Mouse (Mus musculus) neural tube, embryonic 13.5 days (tissue): ENCODE results near the gene Cggbp1. TPM values are rescaled to one million over a fixed set of nuclear protein-coding genes. Genes with fewer than 3 reads are reported as not detected.
"Not testable (repeated sequence)": the region's sequence is repeated elsewhere in the genome, so short reads cannot be mapped to it uniquely, and the experiment has no call there.

Experiments used
- ATAC-seq: fragments of 200-750 bp; cut with Nextera tagmentation; 2 replicates; pipeline ENCODE4 v1.8.0; 2017; ENCODE audit warnings: low read depth, mild to moderate bottlenecking, moderate TSS enrichment, moderate library complexity
- H3K27ac ChIP-seq: fragments of 300-500 bp; sonication (generic); replicated peaks from 2 replicates; pipeline ENCODE4 v1.5.1; 2015; ENCODE audit warnings: moderate library complexity, mild to moderate bottlenecking, inconsistent platforms
- H3K27me3 ChIP-seq: fragments of 300-500 bp; sonication (generic); 2 replicates; pipeline ENCODE4 v1.6.1; 2015; ENCODE audit warnings: mild to moderate bottlenecking, inconsistent platforms
- H3K36me3 ChIP-seq: fragments of 300-500 bp; sonication (generic); 2 replicates; pipeline ENCODE4 v1.6.1; 2015; ENCODE audit warnings: mild to moderate bottlenecking, inconsistent platforms
- H3K4me1 ChIP-seq: fragments of 300-500 bp; sonication (generic); replicated peaks from 2 replicates; pipeline ENCODE4 v1.6.1; 2015; ENCODE audit warnings: inconsistent platforms
- H3K4me2 ChIP-seq: fragments of 300-500 bp; sonication (generic); 2 replicates; pipeline ENCODE4 v1.6.1; 2015; ENCODE audit warnings: inconsistent platforms, mild to moderate bottlenecking, moderate library complexity
- H3K4me3 ChIP-seq: fragments of 300-500 bp; sonication (generic); 2 replicates; pipeline ENCODE4 v1.5.1; 2015; ENCODE audit warnings: mild to moderate bottlenecking, inconsistent platforms
- H3K9ac ChIP-seq: fragments of 300-500 bp; sonication (generic); 2 replicates; pipeline ENCODE4 v1.6.1; 2015; ENCODE audit warnings: moderate library complexity, mild to moderate bottlenecking, inconsistent platforms
- H3K9me3 ChIP-seq: fragments of 300-500 bp; sonication (generic); 2 replicates; pipeline ENCODE4 v1.6.1; 2016; ENCODE audit warnings: inconsistent platforms
- WGBS: fragments of 180-500 bp; shearing (Covaris S2); methylation state at CpG from one replicate; pipeline ENCODE4 v1.1.7; 2015; 5-methylcytosine and 5-hydroxymethylcytosine counted together
- polyA plus RNA-seq: library from polyadenylated mRNA; unstranded; fragments of >200 nt; fragmentation: Nextera tagmentation; extraction: Ambion mirVana; gene quantifications from 2 replicates; pipeline ENCODE4 v1.2.1, GENCODE M21; 2015

Gene Cggbp1
- polyA plus RNA-seq, 1 experiment from 2014 or later = 65.3 TPM

DNA sequence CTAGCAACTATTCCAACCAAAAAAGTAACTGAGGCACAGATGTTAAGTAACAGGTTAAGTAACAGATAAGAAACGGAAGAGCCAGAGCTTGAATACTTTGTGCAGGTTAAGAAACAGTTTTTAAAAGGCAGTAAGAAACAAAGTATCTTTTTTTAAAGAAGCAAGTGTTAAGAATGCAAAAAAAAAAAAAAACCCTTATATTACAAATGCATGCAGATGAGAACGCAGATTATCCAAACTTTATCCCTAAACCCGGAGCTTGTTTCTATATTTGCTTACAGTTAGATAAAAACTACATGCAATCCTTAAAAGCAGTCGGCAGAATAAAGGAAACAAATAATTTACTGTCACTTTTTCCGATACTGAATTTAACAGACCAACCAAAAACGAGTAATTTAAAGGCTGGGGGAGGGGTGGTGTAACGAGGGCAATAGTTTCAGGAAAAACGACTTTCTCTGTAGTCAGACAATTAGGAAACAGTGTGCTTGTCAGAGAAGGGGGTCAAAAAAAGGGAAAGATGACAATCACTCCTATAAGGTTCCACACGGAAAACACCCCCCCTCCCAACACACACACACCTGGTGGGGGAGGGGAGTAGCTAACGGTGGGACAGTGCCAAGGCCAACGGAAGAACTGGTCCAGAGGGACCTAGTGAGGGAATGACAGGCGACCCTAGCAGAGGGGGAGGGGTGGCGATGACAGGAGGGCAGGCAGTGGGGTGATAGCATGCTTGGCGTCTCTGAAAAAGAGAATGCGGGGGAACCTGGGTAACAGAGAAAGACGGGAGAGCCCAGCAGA lies 1.3 kb upstream of the Cggbp1 start:
- Histone ChIP-seq H3K9me3 (no peaks in the 10 kb centered on the region), H3K4me2 (peak overlapping the region; percentile 97), H3K4me3 (peak overlapping the region; percentile 88), H3K27me3 (no peaks in the 10 kb centered on the region), H3K4me1 (peaks cover 32% of the 10 kb centered on the region), H3K36me3 (peaks cover 9% of the 10 kb centered on the region), H3K9ac (peak overlapping the region; percentile 90), H3K27ac (peak overlapping the region; percentile 97)
- WGBS = 5% methylated on average over 16 of the region's 16 CpGs
- no peak for ATAC-seq

DNA sequence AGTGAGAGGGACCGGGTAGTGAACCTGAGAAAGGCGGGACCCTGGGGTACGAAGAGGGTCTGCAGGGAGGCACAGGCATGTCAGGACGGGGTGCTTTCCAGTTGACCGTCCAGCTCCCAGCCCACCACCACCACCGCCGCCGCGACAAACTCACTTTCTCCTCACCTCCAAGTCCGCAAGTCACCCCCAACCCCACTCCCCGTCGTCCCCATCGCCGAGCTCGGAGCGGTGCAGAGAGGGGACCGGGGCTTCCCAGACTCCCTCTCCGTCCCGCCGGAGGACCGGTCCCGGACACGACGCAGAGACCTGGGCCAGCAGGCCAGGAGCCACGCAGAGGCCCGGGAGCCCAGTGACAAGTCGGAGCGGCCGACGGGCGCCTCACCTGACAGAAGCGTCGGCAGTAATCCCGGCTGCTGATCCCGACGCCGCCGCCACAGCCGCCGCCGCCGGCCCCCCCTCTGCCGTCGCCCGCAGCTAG lies 672 bp upstream of the Cggbp1 start:
- Histone ChIP-seq H3K36me3 (peaks cover 16% of the 10 kb centered on the region), H3K4me3 (peak overlapping the region; percentile 88), H3K9ac (peak overlapping the region; percentile 90), H3K4me2 (peak overlapping the region; percentile 97), H3K9me3 (no peaks in the 10 kb centered on the region), H3K27ac (peak overlapping the region; percentile 97), H3K27me3 (no peaks in the 10 kb centered on the region), H3K4me1 (peaks cover 32% of the 10 kb centered on the region)
- WGBS = 0% methylated on average over 34 of the region's 45 CpGs
- peak; percentile 56 for ATAC-seq

DNA sequence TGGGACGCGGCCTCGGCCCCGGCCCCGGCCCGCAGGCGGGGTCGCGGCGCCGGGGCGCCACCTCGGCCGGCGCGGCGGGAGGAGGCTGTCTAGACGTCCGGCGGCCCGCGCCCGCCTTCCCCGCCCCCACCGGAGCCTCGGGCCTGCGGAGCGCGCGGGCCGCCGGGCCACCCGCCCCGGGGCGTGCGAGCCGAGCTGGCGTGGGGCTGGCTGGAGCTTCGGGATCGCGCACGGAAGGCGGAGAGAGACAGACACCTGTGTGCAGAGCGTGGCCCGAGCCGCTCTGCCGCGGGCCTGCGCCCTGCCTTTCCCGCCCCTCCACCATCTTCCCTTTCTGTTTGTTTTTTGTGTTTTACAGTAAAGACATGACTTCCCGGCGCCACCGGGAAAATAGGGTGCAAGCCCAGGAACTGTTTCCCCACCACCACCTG lies 660 bp downstream of the Cggbp1 start:
- ATAC-seq = peak; percentile 17
- no peaks in the 10 kb centered on the region for H3K27me3 ChIP-seq

DNA sequence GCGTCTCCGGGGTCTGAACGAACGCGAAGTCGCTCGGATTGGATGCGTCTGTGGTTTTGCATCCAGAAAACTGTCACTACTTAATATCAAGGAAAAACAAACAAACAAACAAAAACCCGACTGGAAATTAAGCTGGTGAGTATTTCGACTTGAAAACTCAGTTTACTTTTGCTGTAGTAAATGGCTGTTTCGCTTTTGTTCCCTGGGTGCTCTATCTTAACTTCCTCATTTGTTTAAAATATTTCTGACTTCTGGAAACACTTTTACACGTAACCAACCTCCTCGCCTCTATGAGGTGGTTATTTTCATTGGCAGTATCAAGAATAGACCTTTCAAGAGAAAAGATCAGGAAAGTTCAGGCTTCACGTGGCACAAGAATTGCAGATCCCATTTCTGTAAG lies 1.1 kb downstream of the Cggbp1 start:
- Histone ChIP-seq H3K27me3 (no peaks in the 10 kb centered on the region), H3K36me3 (peaks cover 24% of the 10 kb centered on the region), H3K9me3 (no peaks in the 10 kb centered on the region), H3K27ac (peak overlapping the region; percentile 96), H3K4me1 (peaks cover 32% of the 10 kb centered on the region), H3K4me2 (peak overlapping the region; percentile 76), H3K9ac (peak overlapping the region; percentile 90), H3K4me3 (peak overlapping the region; percentile 88)
- ATAC-seq = no peak
- 10% methylated on average over 14 of the region's 14 CpGs for WGBS

More for the DNA sequence above, 660 bp downstream of the Cggbp1 start:
- Histone ChIP-seq H3K9ac (peak overlapping the region; percentile 90), H3K36me3 (peaks cover 23% of the 10 kb centered on the region), H3K27ac (peak overlapping the region; percentile 96), H3K4me3 (peak overlapping the region; percentile 88), H3K4me1 (peaks cover 32% of the 10 kb centered on the region), H3K4me2 (peak overlapping the region; percentile 76), H3K9me3 (no peaks in the 10 kb centered on the region)
- under 1% methylated on average over 46 of the region's 53 CpGs for WGBS

DNA sequence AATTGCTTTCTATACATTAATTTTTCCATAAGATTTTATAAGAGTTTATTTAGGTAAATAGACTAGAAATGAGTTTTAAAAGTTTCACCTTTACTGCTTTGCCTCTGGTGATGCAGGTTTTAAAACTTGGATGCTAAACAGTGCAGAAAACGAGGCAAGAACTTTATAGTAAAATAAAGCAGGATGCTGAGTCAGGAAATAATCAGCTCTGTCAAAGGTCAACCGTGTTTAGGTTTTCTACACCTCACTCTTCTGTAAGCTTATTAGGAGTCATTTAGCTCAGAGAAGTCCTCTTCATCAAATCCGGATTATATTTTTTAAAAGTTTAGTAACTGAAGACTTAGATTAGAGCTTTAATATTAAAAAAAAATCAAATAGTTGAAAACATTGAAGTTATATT lies 5.2 kb downstream of the Cggbp1 start:
- 94% methylated on average over 3 of the region's 3 CpGs for WGBS
- Histone ChIP-seq H3K9me3 (no peaks in the 10 kb centered on the region), H3K4me2 (no peak overlapping the region), H3K27me3 (no peaks in the 10 kb centered on the region), H3K27ac (no peak overlapping the region), H3K36me3 (peaks cover 30% of the 10 kb centered on the region), H3K4me1 (peaks cover 18% of the 10 kb centered on the region), H3K4me3 (no peak overlapping the region), H3K9ac (no peak overlapping the region)
- no peak for ATAC-seq

DNA sequence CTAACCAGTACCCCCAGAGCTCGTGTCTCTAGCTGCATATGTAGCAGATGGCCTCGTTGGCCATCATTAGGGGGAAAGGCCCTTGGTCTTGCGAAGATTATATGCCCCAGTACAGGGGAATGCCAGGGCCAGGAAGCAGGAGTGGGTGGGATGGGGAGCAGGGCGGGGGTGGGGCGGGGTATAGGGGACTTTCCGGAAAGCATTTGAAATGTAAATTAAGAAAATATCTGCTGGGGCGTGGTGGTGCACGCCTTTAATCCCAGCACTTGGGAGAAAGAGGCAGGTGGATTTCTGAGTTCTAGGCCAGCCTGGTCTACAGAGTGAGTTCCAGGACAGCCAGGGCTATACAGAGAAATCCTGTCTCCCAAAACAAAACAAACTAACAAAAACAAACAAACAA lies 14.0 kb downstream of the Cggbp1 start:
- ATAC-seq, H3K27me3 ChIP-seq, H3K4me3 ChIP-seq, H3K4me1 ChIP-seq, H3K27ac ChIP-seq, H3K36me3 ChIP-seq, H3K9me3 ChIP-seq, H3K9ac ChIP-seq, H3K4me2 ChIP-seq: not testable (repeated sequence)
- 90% methylated on average over 8 of the region's 8 CpGs for WGBS

DNA sequence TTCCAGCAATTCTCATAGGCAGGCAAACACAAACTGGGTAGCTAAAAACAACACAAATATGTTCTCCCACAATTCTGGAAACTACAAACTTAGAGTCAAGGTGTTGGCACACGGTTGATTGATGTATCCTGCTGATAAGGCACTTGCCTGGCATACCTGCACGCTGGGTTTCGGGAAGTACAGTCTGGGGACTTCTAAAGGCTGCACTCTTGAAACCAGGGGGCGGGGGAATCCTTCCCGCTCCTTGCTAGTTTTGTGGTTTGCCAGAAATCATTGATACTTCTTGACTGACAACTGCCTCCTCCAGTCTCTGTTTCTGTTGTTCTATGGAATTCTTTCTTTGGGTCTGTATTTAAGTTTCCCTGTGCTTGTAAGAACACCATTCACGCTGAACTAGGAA lies 16.8 kb downstream of the Cggbp1 start:
- H3K36me3 ChIP-seq = no peaks in the 10 kb centered on the region
- no peak overlapping the region for H3K27ac ChIP-seq
- no peaks in the 10 kb centered on the region for H3K9me3 ChIP-seq
- no peak overlapping the region for H3K4me3 ChIP-seq
- no peak for ATAC-seq
- H3K9ac ChIP-seq = no peak overlapping the region
- H3K4me2 ChIP-seq = no peak overlapping the region
- no peaks in the 10 kb centered on the region for H3K27me3 ChIP-seq
- 78% methylated on average over 6 of the region's 6 CpGs for WGBS
- no peaks in the 10 kb centered on the region; the same call in 1 of the 2 replicates for H3K4me1 ChIP-seq

DNA sequence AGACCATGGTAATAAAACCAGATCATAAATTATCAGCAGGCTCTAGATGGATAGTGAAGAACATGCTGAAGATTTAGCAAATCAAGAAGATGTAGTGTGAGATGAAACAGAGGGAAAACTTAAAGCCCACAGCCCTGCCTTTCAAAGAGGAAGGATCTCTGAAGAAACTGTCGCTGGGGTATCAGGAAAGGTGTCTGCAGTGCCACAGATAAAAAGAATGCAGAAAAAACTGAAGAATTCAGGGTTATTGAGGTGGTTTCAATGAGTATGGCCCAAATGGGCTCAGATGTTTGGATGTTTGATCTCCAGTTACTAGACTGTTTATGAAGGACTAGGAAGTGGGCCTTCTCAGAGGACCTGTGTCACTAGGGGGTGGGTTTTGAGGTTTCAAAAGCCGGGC lies 17.8 kb downstream of the Cggbp1 start:
- WGBS = 82% methylated on average over 2 of the region's 2 CpGs
- Histone ChIP-seq H3K27ac (no peak overlapping the region), H3K36me3 (no peaks in the 10 kb centered on the region), H3K9me3 (no peaks in the 10 kb centered on the region), H3K9ac (no peak overlapping the region), H3K27me3 (no peaks in the 10 kb centered on the region), H3K4me3 (no peak overlapping the region), H3K4me2 (no peak overlapping the region), H3K4me1 (peaks cover 4% of the 10 kb centered on the region)
- no peak for ATAC-seq

DNA sequence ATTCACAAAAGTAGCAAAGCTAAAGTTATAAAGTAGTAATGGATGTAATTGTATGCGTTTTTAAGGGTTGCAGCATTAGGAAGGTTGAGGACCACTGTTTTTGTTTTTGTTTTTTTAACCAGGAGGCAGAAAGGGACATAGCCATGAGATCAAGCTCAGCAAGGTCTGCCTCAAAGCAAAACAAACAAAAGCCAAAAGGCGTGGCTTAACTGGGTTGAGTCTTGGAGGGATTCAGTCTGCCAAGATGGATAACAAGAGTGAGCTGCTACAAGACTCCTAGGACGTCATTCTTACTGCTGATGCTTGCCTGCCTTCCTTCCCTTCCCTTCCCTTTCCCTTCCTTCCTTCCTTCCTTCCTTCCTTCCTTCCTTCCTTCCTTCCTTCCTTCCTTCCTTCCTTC lies 20.5 kb downstream of the Cggbp1 start:
- Histone ChIP-seq H3K36me3 (no peaks in the 10 kb centered on the region), H3K4me2 (no peak overlapping the region), H3K9ac (no peak overlapping the region), H3K27me3 (no peaks in the 10 kb centered on the region), H3K27ac (no peak overlapping the region), H3K4me3 (no peak overlapping the region), H3K4me1 (peaks cover 4% of the 10 kb centered on the region), H3K9me3 (no peaks in the 10 kb centered on the region)
- no peak for ATAC-seq
- 28% methylated on average over 3 of the region's 3 CpGs for WGBS

DNA sequence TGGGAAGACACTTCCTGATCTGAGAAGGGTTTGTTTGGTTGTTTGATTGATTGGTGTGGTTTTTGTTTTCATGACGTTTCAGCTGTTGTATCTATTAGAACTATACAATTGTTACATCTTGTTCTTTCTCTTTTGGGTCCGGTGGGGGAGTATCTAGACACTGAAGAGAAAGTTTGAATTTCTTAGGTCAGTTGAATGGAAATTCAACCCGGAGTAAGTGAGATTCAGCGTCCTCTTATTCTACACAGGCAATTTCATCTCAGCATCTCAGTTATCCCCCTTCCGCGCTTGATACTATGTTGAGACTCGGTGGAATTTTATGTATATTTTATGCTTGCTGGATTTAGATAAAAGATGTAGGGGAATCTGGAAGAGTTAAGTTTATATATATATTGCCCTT lies 21.0 kb downstream of the Cggbp1 start:
- no peak for ATAC-seq
- H3K4me3 ChIP-seq = peak overlapping the region; percentile 47; the same call in 1 of the 2 replicates
- no peak overlapping the region for H3K27ac ChIP-seq
- WGBS = 13% methylated on average over 7 of the region's 7 CpGs
- peak overlapping the region; percentile 73 for H3K4me2 ChIP-seq
- peaks cover 4% of the 10 kb centered on the region for H3K4me1 ChIP-seq
- H3K9me3 ChIP-seq = no peaks in the 10 kb centered on the region
- 0 out of 2 replicates have a peak overlapping the region, but pooled peaks have one; percentile 12 for H3K9ac ChIP-seq
- H3K27me3 ChIP-seq = no peaks in the 10 kb centered on the region
- no peaks in the 10 kb centered on the region for H3K36me3 ChIP-seq

DNA sequence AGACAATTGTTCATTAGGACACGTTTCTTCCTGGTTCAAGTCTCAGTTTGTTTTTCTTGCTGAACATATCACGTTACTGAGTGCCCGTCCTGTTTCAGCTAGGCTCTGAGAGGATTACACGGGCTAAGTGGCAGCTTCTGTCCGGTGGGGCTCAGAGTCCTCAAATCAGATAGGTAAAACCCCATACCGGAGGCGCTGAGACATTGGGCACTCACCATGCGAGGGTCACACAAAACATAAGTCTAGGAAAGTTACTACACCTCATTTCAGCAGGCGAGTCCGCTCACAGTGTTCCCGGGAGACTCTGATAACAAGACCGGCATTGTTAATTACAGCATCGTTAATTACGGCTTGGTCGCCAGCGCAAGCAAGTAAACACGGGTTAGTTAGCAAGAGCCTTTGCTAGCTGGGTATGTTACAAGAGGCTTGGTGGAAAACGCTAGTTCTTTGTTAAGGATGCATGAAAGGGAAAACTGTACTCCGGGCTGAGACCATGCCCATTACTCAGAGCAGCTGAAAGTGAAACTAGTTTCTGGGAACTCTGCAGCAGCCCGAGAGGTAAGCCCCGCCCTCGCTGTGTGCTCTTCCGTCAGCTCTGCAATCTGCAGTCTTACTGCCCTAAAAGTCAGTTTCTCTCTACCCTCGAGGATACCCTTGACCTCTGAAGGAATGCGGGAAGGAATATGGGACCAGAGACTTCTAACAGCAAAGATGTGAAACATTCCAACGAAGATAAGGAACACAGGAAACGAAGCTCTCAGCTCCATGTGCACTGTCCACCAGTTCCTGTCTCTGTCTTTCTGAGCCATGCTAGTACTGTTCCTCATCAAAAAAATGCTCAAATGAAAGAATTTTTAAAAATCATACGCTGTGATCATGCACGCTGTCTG lies 21.9 kb downstream of the Cggbp1 start:
- no peaks in the 10 kb centered on the region for H3K9me3 ChIP-seq
- no peaks in the 10 kb centered on the region for H3K27me3 ChIP-seq
- H3K27ac ChIP-seq = peak overlapping the region; percentile 66
- H3K36me3 ChIP-seq = no peaks in the 10 kb centered on the region
- ATAC-seq = peak; percentile 93
- WGBS = 4% methylated on average over 29 of the region's 29 CpGs
- peak overlapping the region; percentile 73 for H3K4me2 ChIP-seq
- peak overlapping the region; percentile 47 for H3K4me3 ChIP-seq
- H3K4me1 ChIP-seq = peaks cover 4% of the 10 kb centered on the region
- peak overlapping the region; percentile 60 for H3K9ac ChIP-seq

DNA sequence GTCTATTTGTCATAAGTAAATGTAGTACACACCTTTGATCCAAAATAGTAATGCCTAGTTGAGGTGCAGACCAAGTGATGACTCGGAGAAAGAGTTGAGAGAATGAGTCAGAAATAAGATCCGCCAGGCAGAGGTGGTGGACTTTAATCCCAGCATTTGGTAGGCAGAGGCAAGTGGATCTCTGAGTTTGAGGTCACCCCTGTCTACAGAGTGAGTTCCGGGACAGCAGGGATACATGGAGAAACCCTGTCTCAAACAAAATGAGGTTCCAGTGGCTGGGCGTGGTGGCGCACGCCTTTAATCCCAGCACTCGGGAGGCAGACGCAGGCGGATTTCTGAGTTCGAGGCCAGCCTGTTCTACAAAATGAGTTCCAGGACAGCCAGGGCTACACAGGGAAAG lies 23.6 kb downstream of the Cggbp1 start:
- Histone ChIP-seq H3K27me3 (no peaks in the 10 kb centered on the region), H3K4me1 (peaks cover 4% of the 10 kb centered on the region), H3K4me3 (no peak overlapping the region), H3K9ac (no peak overlapping the region), H3K27ac (no peak overlapping the region), H3K9me3 (no peaks in the 10 kb centered on the region), H3K4me2 (no peak overlapping the region), H3K36me3 (no peaks in the 10 kb centered on the region)
- ATAC-seq = no peak
- 98% methylated on average over 10 of the region's 10 CpGs for WGBS
